ENCODE assay signal across 18 mouse cellular contexts in the genomic region with DNA sequence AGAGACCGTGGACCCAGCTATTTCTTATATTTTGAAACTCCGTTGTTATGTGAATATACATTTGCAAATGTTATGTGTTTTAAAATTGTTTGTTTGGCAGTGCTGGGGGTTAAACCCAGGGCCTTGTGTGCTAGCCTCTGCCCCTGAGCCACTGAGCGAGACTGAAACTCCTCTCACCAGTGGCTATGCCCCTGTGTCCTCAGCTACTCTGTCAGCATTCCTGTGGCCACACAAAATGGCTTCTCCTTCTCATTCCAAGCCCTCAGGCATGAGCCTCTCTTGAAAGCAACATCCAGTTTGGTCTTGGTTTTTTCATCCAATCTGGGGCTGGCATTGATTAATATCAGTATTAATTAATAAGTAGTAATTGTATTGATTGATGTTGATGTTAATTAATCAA. TPM values are rescaled to one million over a fixed set of nuclear protein-coding genes. Genes with fewer than 3 reads are reported as not detected.
"Had no signal": no experiment of that assay in that cellular context is flagged by ENCODE, and none has a peak within 500 bp of the region (broad histone marks: within the 10 kb centered on the region; RNA-seq: fewer than 3 reads in every experiment).

No protein-coding gene starts in this region.

- H3K27me3 ChIP-seq: midbrain, embryonic 12.5 days; midbrain, embryonic 15.5 days; neural tube, embryonic 12.5 days; neural tube, embryonic 15.5 days; stomach, embryonic 15.5 days had no signal

- H3K4me1 ChIP-seq: liver, embryonic 13.5 days; midbrain, embryonic 12.5 days; midbrain, embryonic 15.5 days; neural tube, embryonic 12.5 days; neural tube, embryonic 15.5 days; stomach, embryonic 15.5 days had no signal

- H3K36me3 ChIP-seq: liver, embryonic 13.5 days; midbrain, embryonic 12.5 days; midbrain, embryonic 15.5 days; neural tube, embryonic 12.5 days; neural tube, embryonic 15.5 days; stomach, embryonic 15.5 days had no signal

- DNase-seq: kidney, adult 9 months; kidney, postnatal 14 days; kidney, postnatal 4 days; liver, embryonic 13.5 days; lung, adult 2 months; lung, postnatal 14 days; lung, postnatal 4 days; right cerebral cortex, adult 18-20 months; right cerebral cortex, postnatal 14 days; spleen, adult 18-20 months; thymus, postnatal 25 days had no signal

- H3K4me3 ChIP-seq: liver, embryonic 13.5 days; midbrain, embryonic 12.5 days; midbrain, embryonic 15.5 days; neural tube, embryonic 12.5 days; neural tube, embryonic 15.5 days; stomach, embryonic 15.5 days had no signal

- H3K9ac ChIP-seq: liver, embryonic 13.5 days; midbrain, embryonic 12.5 days; midbrain, embryonic 15.5 days; neural tube, embryonic 12.5 days; neural tube, embryonic 15.5 days; stomach, embryonic 15.5 days had no signal

- H3K4me2 ChIP-seq: liver, embryonic 13.5 days; midbrain, embryonic 12.5 days; midbrain, embryonic 15.5 days; neural tube, embryonic 12.5 days; neural tube, embryonic 15.5 days; stomach, embryonic 15.5 days had no signal

- ATAC-seq: midbrain, embryonic 15.5 days had no signal

- H3K27ac ChIP-seq: liver, embryonic 13.5 days; midbrain, embryonic 12.5 days; midbrain, embryonic 15.5 days; neural tube, embryonic 12.5 days; neural tube, embryonic 15.5 days; stomach, embryonic 15.5 days had no signal

- H3K9me3 ChIP-seq: liver, embryonic 13.5 days; midbrain, embryonic 12.5 days; midbrain, embryonic 15.5 days; neural tube, embryonic 12.5 days; neural tube, embryonic 15.5 days; stomach, embryonic 15.5 days had no signal

RNA-seq across cellular contexts. Expression of a gene that starts 58.2 kb away (rescaled TPM):
- total RNA-seq: liver, adult 2 months; megakaryocyte, adult 5-6 weeks had no signal
- polyA plus RNA-seq: liver, adult 2 months had no signal
